Mouse (Mus musculus): ENCODE results near the gene Fgb.

Gene Fgb

DNA sequence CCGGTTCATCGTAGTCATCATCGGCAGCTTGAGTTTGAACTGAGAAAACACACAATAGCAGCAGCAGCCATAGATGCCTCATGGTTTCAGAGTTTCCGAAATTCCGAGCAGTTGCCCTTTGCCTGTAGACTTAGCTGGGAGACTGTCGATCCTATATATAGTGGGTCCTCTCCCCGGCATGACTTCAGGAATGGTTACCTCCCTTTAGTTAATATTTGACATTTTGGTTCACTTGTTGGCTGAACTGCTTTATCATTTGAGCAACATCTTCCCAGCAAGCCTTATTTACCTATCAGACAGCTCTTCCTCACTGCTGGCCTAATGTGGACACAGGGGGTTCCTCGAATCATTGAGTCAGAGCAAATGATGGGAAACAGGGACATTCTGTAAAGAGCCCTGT lies at the start of gene Fgb:
Gene Fgb (minus strand): TSS at position 184 of the 400 bp plus-strand sequence.
- no peak for DNase-seq (ENCODE audit: low spot score in 2 of 2)

DNA sequence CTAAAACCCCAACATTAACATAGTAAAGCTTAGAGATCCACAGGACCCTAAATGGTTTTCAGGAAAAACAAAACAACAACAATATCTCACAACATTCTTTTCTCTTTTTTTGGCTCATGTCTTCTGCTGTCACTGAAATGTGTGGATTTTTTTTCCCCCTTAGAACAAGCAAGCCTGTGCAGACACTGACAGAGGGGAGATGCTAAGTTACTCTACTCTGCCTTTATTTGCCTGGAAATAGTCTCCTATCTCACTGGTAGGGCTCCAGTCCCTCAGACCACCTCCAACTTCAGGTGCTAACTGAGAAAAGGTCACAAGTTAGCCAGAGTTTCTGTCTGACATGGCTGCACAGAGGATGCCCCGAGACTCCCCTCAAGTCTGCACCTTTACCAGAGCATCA lies 49.5 kb upstream of the Fgb start:
- DNase-seq (ENCODE audit: low spot score in 2 of 2) = no peak

DNA sequence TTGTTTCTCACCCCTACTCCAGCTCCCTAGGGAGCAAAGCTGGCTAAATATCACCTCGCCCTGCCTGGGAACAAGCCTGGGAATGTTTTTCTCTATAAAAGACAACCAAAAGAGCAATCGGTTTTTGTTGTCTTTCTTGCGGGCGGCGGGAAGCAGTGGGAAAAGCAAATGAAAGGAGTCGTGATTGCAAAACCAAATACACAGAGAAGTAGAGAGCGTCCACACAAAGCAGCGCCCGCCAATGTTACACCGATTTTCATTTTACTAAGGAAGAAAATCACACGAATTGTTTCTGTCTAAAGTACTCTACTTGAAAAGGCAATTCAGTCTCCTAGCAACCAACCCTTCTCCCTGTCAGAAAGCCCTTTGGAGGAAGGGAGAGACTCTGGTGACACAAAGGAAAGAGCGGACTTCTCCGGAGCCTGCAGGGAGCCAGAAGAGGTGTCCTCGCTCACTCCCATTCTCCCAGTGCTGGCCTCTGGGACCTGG lies 48.9 kb upstream of the Fgb start:
- peak in 1 of 2 experiments; percentile 16 for DNase-seq (ENCODE audit: low spot score in 2 of 2)

DNA sequence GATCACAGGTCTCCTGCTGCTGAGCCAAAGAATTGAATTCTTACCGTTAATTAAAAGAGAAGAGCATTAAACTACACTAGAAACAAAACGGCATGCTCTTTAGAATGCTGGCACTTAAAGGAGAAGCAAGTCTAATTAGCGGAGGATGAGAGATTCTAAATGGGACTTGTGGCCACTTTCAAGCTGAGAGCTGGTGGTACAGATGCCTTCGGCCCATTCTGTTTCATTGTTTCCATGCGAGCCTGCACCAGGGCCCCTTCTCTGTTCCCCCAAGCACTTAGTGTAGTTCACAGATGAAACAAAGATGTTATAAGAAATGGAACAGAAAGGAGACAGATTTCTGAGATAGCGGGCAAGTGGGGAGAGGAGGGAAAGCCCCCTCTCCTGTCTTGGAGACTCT lies 47.9 kb upstream of the Fgb start:
- DNase-seq (ENCODE audit: low spot score in 2 of 2) = no peak

DNA sequence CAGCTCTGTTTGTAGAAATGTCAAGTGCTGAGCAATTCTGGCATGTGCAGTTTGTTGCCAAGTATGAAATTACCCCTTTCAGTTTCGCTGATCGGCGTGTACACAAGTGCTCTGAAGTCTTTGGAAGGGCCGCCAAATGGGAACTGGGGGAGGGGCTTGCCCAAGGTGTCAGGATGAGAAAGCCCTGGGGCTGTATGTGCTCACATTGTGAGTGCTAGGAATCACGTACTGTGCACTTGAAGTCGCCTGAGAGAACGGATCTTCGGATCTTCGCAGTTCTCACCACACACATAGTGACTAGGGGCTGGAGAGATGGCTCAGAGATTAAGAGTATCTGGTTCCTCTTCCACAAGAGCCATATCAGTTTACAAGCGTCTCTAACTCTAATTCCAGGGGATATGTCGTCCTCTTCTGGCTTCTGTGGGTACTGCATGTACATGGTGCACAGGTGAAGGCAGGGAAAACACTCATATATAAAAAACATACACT lies 30.9 kb upstream of the Fgb start:
- peak in 1 of 2 experiments; percentile 71 for DNase-seq (ENCODE audit: low spot score in 2 of 2)

DNA sequence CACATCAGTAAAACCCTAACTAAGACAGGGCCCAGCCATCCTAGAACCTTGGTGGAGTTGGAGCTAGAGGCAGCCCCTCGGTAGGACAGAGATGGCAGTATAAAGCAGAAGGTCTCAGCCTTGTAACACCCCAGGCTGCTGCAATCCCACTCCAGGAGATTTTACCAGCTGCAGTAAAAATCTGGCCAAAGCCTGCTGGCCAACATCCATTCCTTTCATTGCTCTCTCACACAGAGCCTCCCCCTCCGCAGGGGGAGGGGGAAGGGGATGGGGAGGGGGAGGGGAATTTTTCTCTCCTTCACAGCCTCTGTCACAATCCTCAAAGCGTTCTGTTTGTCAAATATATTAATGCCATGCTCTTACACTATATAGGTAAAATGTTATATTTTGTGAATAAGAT lies 26.9 kb upstream of the Fgb start:
- DNase-seq (ENCODE audit: low spot score in 2 of 2) = peak in 1 of 2 experiments; percentile 23

DNA sequence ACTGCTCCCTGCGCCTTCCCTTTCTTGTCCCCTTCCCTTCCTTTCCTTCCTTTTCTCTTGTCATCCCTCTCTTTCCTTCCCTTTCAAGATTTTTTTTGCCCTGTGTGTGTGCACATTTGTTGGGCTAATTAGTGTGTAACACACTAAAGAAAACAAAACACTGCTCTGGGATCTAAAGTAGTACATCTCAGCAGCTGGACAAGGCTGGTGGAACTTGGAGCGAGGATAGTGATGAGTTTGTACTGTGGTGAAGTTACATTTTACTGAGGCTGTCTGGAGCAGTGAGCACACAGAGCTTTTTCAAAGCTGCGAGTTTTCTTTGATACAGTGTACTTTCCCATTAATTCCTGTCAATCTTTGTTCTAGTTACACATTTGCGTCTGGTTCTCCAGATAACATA lies 20.6 kb upstream of the Fgb start:
- DNase-seq (ENCODE audit: low spot score in 2 of 2) = no peak

DNA sequence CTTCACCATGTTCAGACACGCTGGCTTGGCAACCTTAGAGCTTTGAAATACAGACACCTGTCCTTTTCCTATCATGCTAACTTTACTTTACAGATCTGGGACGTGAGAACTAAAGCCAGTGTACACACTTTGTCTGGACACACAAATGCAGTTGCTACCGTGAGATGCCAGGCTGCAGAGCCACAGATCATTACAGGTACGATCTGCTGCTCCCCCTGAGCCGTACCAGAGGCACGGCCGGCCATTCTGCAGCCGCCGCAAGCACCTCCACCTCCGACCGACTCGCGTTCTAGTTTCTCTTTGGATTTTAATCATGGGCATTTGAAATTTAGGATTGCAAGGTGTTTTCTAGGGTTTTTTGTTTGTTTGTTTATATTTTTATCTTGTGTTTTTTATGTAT lies 19.2 kb upstream of the Fgb start:
- DNase-seq (ENCODE audit: low spot score in 2 of 2) = no peak

DNA sequence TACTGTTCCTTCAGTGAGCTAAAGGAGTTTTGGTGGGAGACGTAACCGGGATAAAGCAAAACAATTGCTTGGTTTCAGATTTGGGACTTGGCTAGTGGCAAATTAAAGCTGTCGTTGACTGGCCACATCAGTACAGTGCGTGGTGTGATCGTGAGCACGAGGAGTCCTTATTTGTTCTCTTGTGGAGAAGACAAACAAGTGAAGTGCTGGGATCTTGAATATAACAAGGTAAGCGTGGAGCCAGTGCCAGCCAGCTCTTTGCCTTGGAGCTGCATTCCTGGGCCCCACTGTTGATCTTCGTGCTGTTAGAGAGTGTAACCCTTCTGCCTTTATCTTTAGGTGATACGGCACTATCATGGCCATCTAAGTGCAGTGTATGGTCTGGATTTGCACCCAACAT lies 18.3 kb upstream of the Fgb start:
- no peak for DNase-seq (ENCODE audit: low spot score in 2 of 2)

DNA sequence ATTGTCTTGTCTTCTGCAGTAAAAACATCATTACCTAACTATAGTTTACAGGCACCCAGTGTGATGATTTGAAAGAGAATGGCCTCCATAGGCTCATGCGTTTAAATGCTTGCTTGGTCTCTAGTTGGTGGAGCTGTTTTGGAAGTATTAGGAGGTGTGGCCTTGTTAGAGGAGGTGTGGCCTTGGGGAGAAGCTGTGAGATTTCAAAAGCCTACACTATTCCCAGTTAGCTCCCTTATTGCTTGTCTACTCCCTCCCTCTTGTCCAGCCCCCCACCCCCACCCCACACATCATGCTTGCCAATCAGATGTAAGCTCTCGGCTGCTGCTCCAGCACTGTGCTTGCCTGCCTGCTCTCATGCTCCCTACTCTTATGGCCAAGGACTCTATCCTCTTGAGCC lies 7.4 kb upstream of the Fgb start:
- no peak for DNase-seq (ENCODE audit: low spot score in 2 of 2)

DNA sequence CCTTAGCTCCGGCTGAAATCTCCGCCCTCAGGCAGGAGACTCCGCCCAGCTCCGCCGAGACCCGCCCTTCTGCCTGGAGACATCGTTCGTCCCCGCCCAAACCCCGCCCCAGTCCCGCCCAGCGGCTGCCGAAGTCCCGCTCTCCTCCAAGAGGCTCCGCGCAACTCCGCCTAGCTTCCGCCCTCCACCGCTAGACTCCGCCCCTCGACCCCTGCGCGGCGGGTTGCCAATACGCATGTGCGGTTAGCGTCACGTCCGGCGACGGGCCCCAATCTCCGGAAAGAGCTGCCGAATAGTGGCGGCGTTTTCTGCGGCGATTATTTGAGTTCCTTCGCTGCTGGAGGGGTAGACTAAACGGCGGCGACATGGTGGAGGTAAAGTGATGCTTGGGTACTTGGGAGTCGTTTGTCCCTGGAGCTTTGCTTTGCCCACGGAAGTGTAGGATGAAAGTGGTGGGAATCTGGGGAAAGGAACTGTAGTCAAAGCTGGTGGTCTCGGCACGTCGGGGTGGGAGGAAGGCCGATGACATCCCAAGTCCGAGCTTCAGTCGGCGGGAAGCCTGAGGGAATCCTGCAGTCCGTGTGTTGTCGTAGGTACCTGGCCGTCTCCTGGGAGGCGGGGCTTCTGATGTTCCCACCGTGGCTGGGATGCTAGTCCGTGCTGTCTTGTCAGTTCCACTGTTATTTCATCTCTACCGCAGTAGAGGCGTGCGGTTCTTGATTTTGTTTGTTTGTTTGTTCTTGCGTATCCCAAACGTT lies 5.8 kb upstream of the Fgb start, which contains the start of gene Plrg1:
Gene Plrg1 (plus strand): TSS at position 242 of the 758 bp plus-strand sequence.
- peak; percentile 91 to 98 for DNase-seq (ENCODE audit: low spot score in 2 of 2)

DNA sequence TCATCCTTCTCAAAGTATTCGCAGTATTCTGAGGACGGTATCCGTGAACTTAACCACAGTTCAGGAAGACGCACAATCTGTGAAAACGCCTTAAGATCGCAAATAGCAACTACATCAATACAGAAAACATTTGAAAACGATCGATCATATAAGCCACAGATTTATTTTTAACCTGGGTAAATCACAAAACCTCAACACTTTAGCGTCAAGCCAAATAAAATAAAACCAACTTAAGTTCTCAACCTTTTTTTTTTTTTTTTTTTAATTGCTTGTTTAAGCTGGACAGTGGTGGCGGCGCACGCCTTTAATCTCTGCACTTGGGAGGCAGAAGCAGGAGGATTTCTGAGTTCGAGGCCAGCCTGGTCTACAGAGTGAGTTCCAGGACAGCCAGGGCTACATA lies 5.1 kb upstream of the Fgb start:
- no peak for DNase-seq (ENCODE audit: low spot score in 2 of 2)

DNA sequence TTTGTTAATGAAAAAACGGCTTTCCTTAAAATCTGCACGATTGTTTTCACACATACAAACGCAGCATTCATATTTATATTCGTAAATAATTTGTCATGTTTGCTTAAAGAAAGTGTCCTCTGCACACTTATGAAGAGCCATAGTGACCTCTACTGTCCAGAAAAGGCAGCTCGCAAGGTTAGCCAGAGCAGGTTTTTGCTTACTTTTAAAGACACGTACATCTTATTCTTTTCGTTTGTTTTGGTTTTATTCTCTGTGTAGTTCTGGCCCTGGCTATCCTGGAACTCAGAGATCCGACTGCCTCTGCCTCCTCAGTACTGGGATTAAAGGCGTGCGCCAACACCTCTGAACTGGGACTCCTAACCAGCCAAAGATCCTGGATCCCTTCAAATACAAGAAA lies 4.1 kb upstream of the Fgb start:
- DNase-seq (ENCODE audit: low spot score in 2 of 2) = peak in 1 of 2 experiments; percentile 31

DNA sequence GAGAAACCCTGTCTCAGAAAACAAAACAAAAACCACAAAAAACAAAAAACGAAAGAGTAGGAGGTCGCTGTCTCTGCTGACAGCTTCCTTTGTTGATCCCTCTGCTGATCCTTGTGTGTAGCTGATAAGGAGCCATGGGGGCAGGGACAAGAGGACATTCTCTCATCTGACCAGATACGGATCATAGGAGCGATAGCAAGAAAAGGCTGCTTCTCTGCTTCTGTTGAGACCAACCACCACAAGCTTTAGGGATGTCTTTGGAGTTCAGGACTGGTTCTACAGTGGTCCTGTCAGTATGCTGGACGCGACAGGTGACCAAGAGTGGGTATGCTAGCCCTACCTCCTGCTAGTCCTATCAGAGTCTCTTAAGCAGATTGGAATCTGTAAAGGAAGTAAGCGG lies 3.5 kb upstream of the Fgb start:
- no peak for DNase-seq (ENCODE audit: low spot score in 2 of 2)

DNA sequence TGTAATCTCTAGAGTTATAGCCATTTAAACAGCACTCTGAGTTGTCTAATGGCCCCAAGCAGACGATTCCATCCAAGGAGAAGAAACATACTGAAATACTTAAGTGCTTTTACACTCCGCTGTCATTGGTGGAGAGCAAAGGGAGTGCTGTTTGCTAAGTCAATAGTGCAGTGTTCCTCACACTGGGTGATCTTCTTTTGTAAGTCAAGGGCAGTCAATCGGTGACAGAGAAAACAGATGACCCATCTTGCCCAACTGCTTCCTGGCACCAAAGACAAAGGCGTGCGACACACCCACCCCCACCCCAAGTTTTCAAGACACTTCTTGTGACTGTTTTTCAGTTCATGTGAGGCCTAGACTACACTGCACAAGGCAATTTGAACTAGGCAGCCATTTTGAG lies 2.4 kb upstream of the Fgb start:
- no peak for DNase-seq (ENCODE audit: low spot score in 2 of 2)

DNA sequence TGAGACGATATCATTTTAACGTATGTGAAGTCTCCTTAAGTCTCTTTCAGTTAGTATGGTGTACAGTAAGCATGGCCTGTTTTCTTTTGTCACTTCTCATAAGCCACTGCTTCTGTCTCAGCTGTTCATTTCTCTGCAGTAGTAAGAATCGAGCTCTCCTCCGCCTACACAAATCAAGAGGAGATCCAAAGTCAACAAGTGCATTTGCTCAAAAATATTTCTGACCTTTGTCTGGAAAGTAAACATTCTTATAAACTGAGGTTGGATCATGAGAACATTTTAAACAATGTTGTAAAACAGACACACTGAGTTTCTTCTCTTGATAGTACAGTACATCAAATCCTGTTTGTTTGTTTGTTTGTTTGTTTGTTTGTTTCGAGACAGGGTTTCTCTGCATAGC lies 998 bp upstream of the Fgb start:
- DNase-seq (ENCODE audit: low spot score in 2 of 2) = no peak

DNA sequence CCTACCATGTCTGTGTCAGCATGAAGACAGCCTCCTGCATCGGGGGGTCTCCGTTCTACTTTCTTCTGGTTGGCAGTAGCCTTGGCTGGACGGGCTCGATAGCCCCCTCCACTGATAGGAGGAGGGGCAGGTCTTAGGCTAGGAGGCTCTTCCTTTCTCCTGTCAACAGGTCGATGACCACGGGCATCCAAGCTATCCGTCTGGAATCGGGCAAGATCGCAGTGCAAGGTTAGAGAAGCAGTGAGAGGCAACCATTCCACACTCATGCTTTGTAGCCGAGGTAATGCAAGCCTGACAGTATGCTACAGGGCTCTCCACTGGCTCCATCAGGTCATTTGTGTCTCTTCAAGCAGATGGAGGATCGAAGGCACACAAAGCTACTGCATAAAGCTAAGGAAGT lies 3.0 kb downstream of the Fgb start:
- no peak for DNase-seq (ENCODE audit: low spot score in 2 of 2)

DNA sequence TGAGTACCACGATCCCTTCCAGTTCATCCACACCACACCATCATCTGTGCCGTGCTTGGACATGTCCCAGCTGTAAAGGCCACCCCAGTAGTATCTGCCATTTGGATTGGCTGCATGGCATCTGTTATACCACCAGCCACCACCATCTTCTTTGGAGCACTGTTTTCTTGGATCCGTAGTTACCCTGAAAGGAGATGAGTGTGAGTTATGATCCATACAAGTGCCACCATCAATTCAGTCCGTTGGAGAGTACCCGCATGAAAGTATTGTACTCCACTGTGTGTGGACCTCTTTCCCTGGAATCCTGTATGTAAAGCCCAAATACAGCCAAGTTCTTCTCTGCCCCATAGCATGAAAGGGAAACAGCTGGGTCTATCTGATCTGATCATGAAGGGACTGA lies 7.2 kb downstream of the Fgb start:
- DNase-seq (ENCODE audit: low spot score in 2 of 2) = no peak

DNA sequence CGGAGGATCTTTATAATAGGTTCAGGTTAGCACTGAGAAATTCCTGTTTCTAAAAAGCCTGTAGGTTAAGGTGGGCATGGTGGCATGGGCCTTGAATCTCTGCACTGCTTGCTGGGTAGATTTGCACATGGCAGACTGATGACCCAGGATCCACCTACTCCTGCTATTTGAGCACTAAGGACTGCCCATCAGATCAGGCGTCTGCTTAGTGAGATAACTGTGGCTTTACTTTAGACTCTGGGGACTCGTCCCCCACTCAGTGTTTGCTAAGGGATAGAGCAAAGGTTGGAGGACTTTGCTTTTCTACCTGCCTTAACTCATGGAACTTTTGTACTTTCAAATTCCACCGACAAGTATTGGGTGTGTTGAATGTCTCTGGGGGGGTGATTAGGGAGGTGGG lies 10.0 kb downstream of the Fgb start:
- no peak for DNase-seq (ENCODE audit: low spot score in 2 of 2)

DNA sequence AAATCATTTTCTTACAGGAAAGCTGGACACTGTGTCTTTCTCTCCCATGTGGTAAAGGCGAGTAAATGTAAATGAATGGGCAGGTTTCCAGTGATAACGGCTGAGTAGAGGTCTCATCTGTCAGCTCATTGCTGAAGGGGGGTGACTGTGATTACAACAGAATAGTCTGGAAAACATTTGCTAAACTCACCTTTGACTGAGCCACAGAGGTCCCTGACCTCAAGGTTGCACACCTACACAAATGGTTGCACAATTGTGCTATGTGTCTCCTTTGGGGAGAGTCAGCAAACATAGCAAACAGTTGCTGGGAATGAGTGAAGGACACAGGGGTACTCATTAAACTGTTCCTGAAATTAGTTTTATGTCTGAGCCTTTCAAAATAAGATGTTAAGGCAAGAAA lies 10.8 kb downstream of the Fgb start:
- no peak for DNase-seq (ENCODE audit: low spot score in 2 of 2)

DNA sequence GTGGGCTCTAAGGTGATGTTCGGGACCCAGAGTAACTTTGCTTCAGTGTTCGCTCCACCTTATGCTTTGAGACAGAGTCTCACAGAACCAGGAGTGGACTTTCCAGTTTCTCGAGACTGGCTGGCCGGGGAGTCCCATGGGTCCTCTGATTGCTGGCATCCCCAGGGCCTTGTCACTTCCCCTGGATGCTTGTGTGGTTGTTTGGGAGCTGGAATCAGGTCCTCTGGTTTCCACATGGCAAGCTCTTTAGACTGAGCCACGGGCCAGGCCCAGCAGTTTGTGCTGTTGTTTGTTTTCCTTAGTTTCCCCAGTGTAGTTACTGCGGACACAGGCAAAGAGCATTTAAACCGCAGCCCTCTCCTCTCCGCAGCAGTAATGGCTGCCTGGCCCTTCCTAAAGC lies 15.9 kb downstream of the Fgb start:
- no peak for DNase-seq (ENCODE audit: low spot score in 2 of 2)

DNA sequence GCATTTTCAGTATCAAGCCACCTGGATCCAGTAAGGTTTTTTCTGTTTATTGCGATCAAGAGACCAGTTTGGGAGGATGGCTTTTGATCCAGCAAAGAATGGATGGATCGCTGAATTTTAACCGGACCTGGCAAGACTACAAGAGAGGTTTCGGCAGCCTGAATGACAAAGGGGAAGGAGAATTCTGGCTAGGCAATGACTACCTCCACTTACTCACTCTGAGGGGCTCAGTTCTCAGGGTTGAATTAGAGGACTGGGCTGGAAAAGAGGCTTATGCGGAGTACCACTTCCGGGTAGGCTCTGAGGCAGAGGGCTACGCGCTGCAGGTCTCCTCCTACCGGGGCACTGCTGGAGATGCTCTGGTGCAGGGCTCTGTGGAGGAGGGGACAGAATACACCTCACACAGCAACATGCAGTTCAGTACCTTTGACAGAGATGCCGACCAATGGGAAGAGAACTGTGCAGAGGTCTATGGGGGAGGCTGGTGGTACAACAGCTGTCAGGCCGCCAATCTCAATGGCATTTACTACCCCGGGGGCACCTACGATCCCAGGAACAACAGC lies 16.8 kb downstream of the Fgb start:
- no peak for DNase-seq (ENCODE audit: low spot score in 2 of 2)

DNA sequence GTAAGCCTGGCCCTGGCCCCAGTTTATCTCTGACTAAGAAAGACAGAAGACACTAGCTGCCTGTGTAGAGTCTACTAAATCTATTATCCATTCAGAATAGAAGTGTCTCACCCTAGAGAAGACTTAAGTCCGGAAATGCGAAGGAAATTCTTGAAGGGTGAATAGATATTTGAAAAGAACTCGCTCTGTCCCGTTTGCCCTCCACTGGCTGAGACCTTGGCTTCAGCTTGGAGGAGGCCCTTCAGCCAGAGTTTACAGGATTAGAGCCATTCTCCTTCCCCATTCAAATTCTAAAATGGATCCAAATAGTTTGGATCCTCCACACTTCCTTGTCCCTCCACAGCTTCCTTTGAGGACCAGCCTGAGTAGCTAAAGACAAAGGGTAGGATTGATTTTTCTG lies 19.3 kb downstream of the Fgb start:
- no peak for DNase-seq (ENCODE audit: low spot score in 2 of 2)
